Mouse (Mus musculus): ENCODE data around the gene Hs3st5.

- no peak for TF ChIP-seq POLR2A (IDR thresholded peaks at IDR 0.05; ENCODE audit: borderline replicate concordance, extremely low read depth, low read depth, low read length)
- no peak for TF ChIP-seq CTCF (IDR thresholded peaks at IDR 0.05; ENCODE audit: insufficient read depth, low read length)
Measured at GRCm38 (mm10) chr10:36506727-36507555, at the start of gene Hs3st5.
